Mouse (Mus musculus): Measurements from ENCODE around the gene Olfr1174-ps. TPM values are rescaled to one million over a fixed set of nuclear protein-coding genes. Genes with fewer than 3 reads are reported as not detected.

Olfr1174-ps gene
- polyA plus RNA-seq (2017; shearing (Covaris generic)), result not detected

GRCm38 (mm10) chr2:88315035-88315434, at the start of gene Olfr1174-ps:
TSS of gene Olfr1174-ps (minus strand) at chr2:88315135.

GRCm38 (mm10) chr2:88346392-88346791, 31.5 kb upstream of the Olfr1174-ps start, which contains the start of gene Olfr1177-ps:
TSS of gene Olfr1177-ps (minus strand) at chr2:88346492.

GRCm38 (mm10) chr2:88336421-88336820, 21.5 kb upstream of the Olfr1174-ps start, which contains the start of gene Olfr1176:
TSS of gene Olfr1176 (plus strand) at chr2:88336721.

GRCm38 (mm10) chr2:88327115-88327514, 12.2 kb upstream of the Olfr1174-ps start, which contains the start of gene Olfr1175-ps:
TSS of gene Olfr1175-ps (minus strand) at chr2:88327215.

GRCm38 (mm10) chr2:88279775-88280174, 35.2 kb downstream of the Olfr1174-ps start, which contains the start of gene Olfr1173:
TSS of gene Olfr1173 (minus strand) at chr2:88279875.

Other genes with a start within 250 kb of the Olfr1174-ps start
- under 1 TPM in 1 of 2 experiments, not detected in 1; 0.80 TPM for gene Olfr1163, start 243.3 kb downstream of the Olfr1174-ps start, polyA plus RNA-seq (2017; shearing (Covaris generic))
- not detected for gene Olfr1164, start 221.2 kb downstream of the Olfr1174-ps start, polyA plus RNA-seq (2017; shearing (Covaris generic))
- gene Olfr1166, start 186.9 kb downstream of the Olfr1174-ps start, polyA plus RNA-seq (2017; shearing (Covaris generic)), result not detected
- gene Olfr1167, start 159.9 kb downstream of the Olfr1174-ps start, polyA plus RNA-seq (2017; shearing (Covaris generic)), result not detected
- gene Olfr1168, start 133.3 kb downstream of the Olfr1174-ps start, polyA plus RNA-seq (2017; shearing (Covaris generic)), result not detected
- not detected for gene Olfr1170, start 86.8 kb downstream of the Olfr1174-ps start, polyA plus RNA-seq (2017; shearing (Covaris generic))
- under 1 TPM in 1 of 2 experiments, not detected in 1; 0.15 TPM for gene Olfr1173, start 35.3 kb downstream of the Olfr1174-ps start, polyA plus RNA-seq (2017; shearing (Covaris generic))
- gene Olfr1175-ps, start 12.1 kb upstream of the Olfr1174-ps start, polyA plus RNA-seq (2017; shearing (Covaris generic)), result under 1 TPM in 1 of 2 experiments, not detected in 1; 0.14 TPM
- gene Olfr1176, start 21.6 kb upstream of the Olfr1174-ps start, polyA plus RNA-seq (2017; shearing (Covaris generic)), result under 1 TPM in 1 of 2 experiments, not detected in 1; 0.19 TPM
- not detected for gene Olfr1177-ps, start 31.4 kb upstream of the Olfr1174-ps start, polyA plus RNA-seq (2017; shearing (Covaris generic))
- gene Olfr1178, start 71.9 kb upstream of the Olfr1174-ps start, polyA plus RNA-seq (2017; shearing (Covaris generic)), result under 1 TPM; 0.02 to 0.28 TPM
- gene Olfr1179, start 91.3 kb upstream of the Olfr1174-ps start, polyA plus RNA-seq (2017; shearing (Covaris generic)), result not detected
- gene Olfr1180, start 104.0 kb upstream of the Olfr1174-ps start, polyA plus RNA-seq (2017; shearing (Covaris generic)), result not detected
- under 1 TPM in 1 of 2 experiments, not detected in 1; 0.16 TPM for gene Olfr1181, start 111.0 kb upstream of the Olfr1174-ps start, polyA plus RNA-seq (2017; shearing (Covaris generic))
- under 1 TPM in 1 of 2 experiments, not detected in 1; 0.08 TPM for gene Gm13757, start 134.0 kb upstream of the Olfr1174-ps start, polyA plus RNA-seq (2017; shearing (Covaris generic))
- under 1 TPM in 1 of 2 experiments, not detected in 1; 0.35 TPM for gene Olfr1183, start 139.7 kb upstream of the Olfr1174-ps start, polyA plus RNA-seq (2017; shearing (Covaris generic))
- gene Olfr1184, start 168.5 kb upstream of the Olfr1174-ps start, polyA plus RNA-seq (2017; shearing (Covaris generic)), result under 1 TPM in 1 of 2 experiments, not detected in 1; 0.64 TPM
- gene Olfr1185-ps1, start 178.2 kb upstream of the Olfr1174-ps start, polyA plus RNA-seq (2017; shearing (Covaris generic)), result under 1 TPM in 1 of 2 experiments, not detected in 1; 0.13 TPM
- under 1 TPM in 1 of 2 experiments, not detected in 1; 0.12 TPM for gene Olfr1186, start 203.4 kb upstream of the Olfr1174-ps start, polyA plus RNA-seq (2017; shearing (Covaris generic))
- under 1 TPM in 1 of 2 experiments, not detected in 1; 0.17 TPM for gene Olfr1188, start 241.8 kb upstream of the Olfr1174-ps start, polyA plus RNA-seq (2017; shearing (Covaris generic))

All from inflammation-experienced regulatory T-cells (primary cell).